ENCODE assay signal across 10 mouse cellular contexts in genomic region chr9:31266013-31266659, GRCm38 (mm10). TPM values are rescaled to one million over a fixed set of nuclear protein-coding genes. Genes with fewer than 3 reads are reported as not detected.
DNase-seq lines count a peak whose midpoint lies in the region; ATAC-seq and TF ChIP-seq lines count a peak whose summit lies in the region.
"Had no signal": no experiment of that assay in that cellular context is flagged by ENCODE, and none has a peak within 500 bp of the region (broad histone marks: within the 10 kb centered on the region; RNA-seq: fewer than 3 reads in every experiment).

No protein-coding gene starts in this region.

- H3K9me3 ChIP-seq in G1E (replicated peaks) = no peaks in the 10 kb centered on the region
- no peaks in the 10 kb centered on the region for H3K9me3 ChIP-seq in heart, embryonic 11.5 days (replicated peaks; ENCODE audit: control insufficient read depth, low read length)
- no peaks in the 10 kb centered on the region for H3K9me3 ChIP-seq in lung, postnatal 0 days (ENCODE audit: low read length)

- no peak overlapping the region for H3K4me3 ChIP-seq in G1E (ENCODE audit: low read depth, low read length)
- H3K4me3 ChIP-seq in heart, embryonic 11.5 days (ENCODE audit: low read depth, low read length) = no peak overlapping the region
- no peak overlapping the region for H3K4me3 ChIP-seq in lung, postnatal 0 days (ENCODE audit: low read depth, low read length)
- H3K4me3 ChIP-seq: layer of hippocampus, adult 2 months had no signal

- DNase-seq in heart, adult 11 months = peak; percentile 92
- no peak for DNase-seq in heart, postnatal 14 days
- DNase-seq in G1E (ENCODE audit: low spot score) = peak; percentile 21
- DNase-seq in lung, postnatal 0 days (ENCODE audit: low spot score) = peak; percentile 91
- DNase-seq in urinary bladder, postnatal 25 days (ENCODE audit: low spot score) = no peak
- no peak for DNase-seq in gastrocnemius, adult 8-10 months (ENCODE audit: low spot score in 2 of 2)
- no peak for DNase-seq in gastrocnemius, postnatal 10 days
- DNase-seq: cerebellum, adult 9-10 months had no signal

- H3K9ac ChIP-seq in heart, embryonic 11.5 days (ENCODE audit: low read depth, low read length) = no peak overlapping the region
- no peak overlapping the region for H3K9ac ChIP-seq in lung, postnatal 0 days (replicated peaks; ENCODE audit: low read depth)

- TF ChIP-seq CTCF in G1E (IDR thresholded peaks at IDR 0.05; ENCODE audit: low read depth, low read length) = no peak
- no peak for TF ChIP-seq CTCF in lung, postnatal 0 days (IDR thresholded peaks at IDR 0.05)

- H3K36me3 ChIP-seq in G1E (replicated peaks) = no peaks in the 10 kb centered on the region
- no peaks in the 10 kb centered on the region for H3K36me3 ChIP-seq in heart, embryonic 11.5 days (ENCODE audit: control insufficient read depth, insufficient read depth, low read length)
- no peaks in the 10 kb centered on the region for H3K36me3 ChIP-seq in lung, postnatal 0 days (ENCODE audit: insufficient read depth, low read length)

- no peak for ATAC-seq in G1E (ENCODE audit: extremely low read depth, insufficient number of reproducible peaks, low FRiP score, poor library complexity, severe bottlenecking)
- ATAC-seq in heart, embryonic 11.5 days (replicated peaks; ENCODE audit: insufficient number of reproducible peaks, low FRiP score, low TSS enrichment) = no peak
- ATAC-seq in lung, postnatal 0 days = peak; percentile 65

- intact Hi-C loops in heart, postnatal 14 days (cut with DNase I) = no loop called here

- H3K4me1 ChIP-seq in G1E (ENCODE audit: insufficient read depth, low read depth, low read length) = peaks cover 48% of the 10 kb centered on the region
- peaks cover 16% of the 10 kb centered on the region for H3K4me1 ChIP-seq in heart, embryonic 11.5 days (ENCODE audit: control insufficient read depth, insufficient read depth, low read length)
- peaks cover 4% of the 10 kb centered on the region; the same call in 1 of the 2 replicates for H3K4me1 ChIP-seq in lung, postnatal 0 days (ENCODE audit: insufficient read depth, low read depth, low read length)

- H3K4me2 ChIP-seq in heart, embryonic 11.5 days = no peak overlapping the region
- no peak overlapping the region for H3K4me2 ChIP-seq in lung, postnatal 0 days (replicated peaks; ENCODE audit: low read depth, low read length)

- TF ChIP-seq EP300 in lung, postnatal 0 days (IDR thresholded peaks at IDR 0.05) = no peak

- H3K27ac ChIP-seq in heart, embryonic 11.5 days (ENCODE audit: low read depth, low read length) = peak overlapping the region; percentile 51; the same call in 1 of the 2 replicates
- no peak overlapping the region for H3K27ac ChIP-seq in lung, postnatal 0 days (ENCODE audit: low read length)
- H3K27ac ChIP-seq: layer of hippocampus, adult 2 months had no signal

- no peaks in the 10 kb centered on the region for H3K27me3 ChIP-seq in G1E (ENCODE audit: insufficient read depth, low read length)
- H3K27me3 ChIP-seq in heart, embryonic 11.5 days (ENCODE audit: control insufficient read depth, insufficient read depth, low read length) = no peaks in the 10 kb centered on the region
- no peaks in the 10 kb centered on the region for H3K27me3 ChIP-seq in lung, postnatal 0 days (replicated peaks; ENCODE audit: insufficient read depth, low read length)

- WGBS in heart, embryonic 11.5 days (ENCODE audit: insufficient replicate concordance) = 28% methylated on average over 5 of the region's 5 CpGs
- 28% methylated on average over 5 of the region's 5 CpGs for WGBS in lung, postnatal 0 days

RNA-seq across cellular contexts. Expression of gene Prdm10, which starts 14.2 kb away (rescaled TPM):
- total RNA-seq in heart, postnatal 14 days (2021) = 1 to 10 TPM; 5.4 to 5.5 TPM
- total RNA-seq in G1E (2014; fragmentation: Nextera tagmentation) (12.0 and 19.9 TPM in 2 replicates), G1E (2017) (9.5 and 9.9 TPM in 2 replicates)
- 3.6 and 5.3 TPM in 2 replicates for polyA plus RNA-seq in G1E (2012)
- polyA plus RNA-seq in heart, embryonic 11.5 days (2014; fragmentation: Nextera tagmentation; extraction: Ambion mirVana) = 4.7 and 5.5 TPM in 2 replicates
- polyA plus RNA-seq in lung, postnatal 0 days (2015; fragmentation: Nextera tagmentation; extraction: Ambion mirVana) = 1.2 and 1.5 TPM in 2 replicates
- 1 to 10 TPM; 3.7 to 5.1 (median 3.7) TPM for total RNA-seq in gastrocnemius, adult 8-10 months (2022)
- 1 to 10 TPM; 3.4 to 5.7 TPM for total RNA-seq in gastrocnemius, postnatal 10 days (2021)

RNA-seq across cellular contexts. Expression of gene Aplp2, which starts 54.5 kb away (rescaled TPM):
- total RNA-seq in heart, postnatal 14 days (2021) = 100 to 1,000 TPM; 304 to 309 TPM
- total RNA-seq in G1E (2014; fragmentation: Nextera tagmentation) (721 and 724 TPM in 2 replicates), G1E (2017) (454 and 492 TPM in 2 replicates)
- polyA plus RNA-seq in G1E (2012) = 65.1 and 79.4 TPM in 2 replicates
- polyA plus RNA-seq in heart, embryonic 11.5 days (2014; fragmentation: Nextera tagmentation; extraction: Ambion mirVana) = 271 and 345 TPM in 2 replicates
- 523 and 525 TPM in 2 replicates for polyA plus RNA-seq in lung, postnatal 0 days (2015; fragmentation: Nextera tagmentation; extraction: Ambion mirVana)
- total RNA-seq in gastrocnemius, adult 8-10 months (2022) = 100 to 1,000 TPM in 3 of 4 experiments, 10 to 100 TPM in 1; 91.3 to 137 (median 108) TPM
- total RNA-seq in gastrocnemius, postnatal 10 days (2021) = 100 to 1,000 TPM; 137 to 148 TPM

Comparison
In these comparisons a context has a peak if more than half of its experiments do, and no peak if none do; other contexts are left out.
1. DNase-seq: peak in heart, adult 11 months (single experiment), G1E (single experiment) and lung, postnatal 0 days (single experiment); none in heart, postnatal 14 days (0 of 2), urinary bladder, postnatal 25 days (single experiment), gastrocnemius, adult 8-10 months (0 of 2) and gastrocnemius, postnatal 10 days (single experiment).